Mouse (Mus musculus): ENCODE measurements around the gene Fgr. TPM values are rescaled to one million over a fixed set of nuclear protein-coding genes. Genes with fewer than 3 reads are reported as not detected.
"Not testable (repeated sequence)": the region's sequence is repeated elsewhere in the genome, so short reads cannot be mapped to it uniquely, and the experiment has no call there.

The Fgr gene
- polyA plus RNA-seq, 1 experiment from 2014 or later: 0.85 TPM

DNA sequence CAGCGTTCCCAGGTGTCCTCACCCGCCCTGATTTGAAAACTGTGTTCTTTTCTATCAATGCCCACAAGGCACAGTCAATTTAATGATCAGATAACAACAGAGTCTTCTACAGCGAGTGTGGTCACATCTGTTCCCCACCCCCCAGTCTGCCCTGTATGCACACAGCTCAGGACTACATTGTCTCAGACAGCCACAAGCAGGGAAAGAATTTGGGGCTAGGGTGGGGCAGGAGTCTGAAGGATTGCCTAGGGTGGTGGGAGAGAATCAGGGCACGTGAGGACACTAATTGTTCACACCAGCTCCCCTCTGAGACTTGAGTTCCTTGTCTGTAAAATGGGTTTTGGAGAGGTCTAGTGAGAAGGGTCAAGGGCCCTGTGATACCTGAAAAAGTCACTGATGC, 19.7 kb downstream of the Fgr start:
- ATAC-seq (ENCODE audit: low read depth): no peak
- no peak overlapping the region for H3K4me3 ChIP-seq (ENCODE audit: low read depth, low read length)
- H3K27me3 ChIP-seq (replicated peaks; ENCODE audit: control insufficient read depth, insufficient read depth, low read length): no peaks in the 10 kb centered on the region
- H3K9ac ChIP-seq (ENCODE audit: low read depth, low read length): no peak overlapping the region
- no peak for DNase-seq (ENCODE audit: low spot score)
- no peaks in the 10 kb centered on the region for H3K9me3 ChIP-seq (ENCODE audit: control insufficient read depth, low read length)
- H3K36me3 ChIP-seq (ENCODE audit: control insufficient read depth, insufficient read depth, low read length): no peaks in the 10 kb centered on the region
- 48% methylated on average over 4 of the region's 4 CpGs for WGBS
- H3K4me2 ChIP-seq (ENCODE audit: low read depth, low read length): no peak overlapping the region
- H3K4me1 ChIP-seq (ENCODE audit: control insufficient read depth, insufficient read depth, low read length): 0 out of 2 replicates have a peak, but pooled peaks cover 3% of the 10 kb centered on the region
- no peak overlapping the region for H3K27ac ChIP-seq (replicated peaks; ENCODE audit: low read depth, low read length)

DNA sequence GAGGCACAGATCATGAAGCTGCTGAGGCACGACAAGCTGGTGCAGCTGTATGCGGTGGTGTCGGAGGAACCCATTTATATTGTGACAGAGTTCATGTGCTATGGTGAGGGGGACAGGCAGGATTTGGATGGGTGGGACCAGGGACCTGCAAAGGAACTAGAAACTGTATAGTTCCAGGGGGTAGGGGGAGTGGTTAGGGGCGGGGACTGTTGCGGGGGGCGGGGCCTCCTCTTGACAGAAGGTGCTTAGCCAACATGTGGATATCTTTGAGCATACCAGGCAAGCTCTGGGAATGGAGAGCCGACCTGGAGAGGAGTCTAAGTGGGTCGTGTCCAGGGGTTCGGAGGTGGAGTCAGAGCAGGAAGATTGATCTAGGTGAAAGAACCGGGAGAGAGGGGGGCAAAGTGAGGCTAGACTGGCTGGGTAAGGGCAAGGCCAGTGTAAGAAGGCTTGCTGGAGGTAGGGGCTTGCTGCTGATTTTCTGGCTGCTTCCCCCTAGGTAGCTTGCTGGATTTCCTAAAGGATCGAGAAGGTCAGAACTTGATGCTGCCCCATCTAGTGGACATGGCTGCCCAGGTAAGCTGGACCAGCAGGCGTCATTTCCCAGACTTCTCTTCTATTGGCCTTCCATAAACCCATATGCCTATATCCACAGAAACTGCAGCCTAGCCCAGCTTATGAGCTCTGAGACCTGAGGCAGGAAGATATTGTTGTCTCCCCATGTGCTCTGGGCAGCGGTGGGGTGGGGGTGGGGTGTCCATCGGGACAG, 23.8 kb downstream of the Fgr start:
- DNase-seq (ENCODE audit: low spot score) (no peak), ATAC-seq (ENCODE audit: low read depth) (no peak)
- Histone ChIP-seq H3K4me3 (ENCODE audit: low read depth, low read length) (no peak overlapping the region), H3K9ac (ENCODE audit: low read depth, low read length) (no peak overlapping the region), H3K4me2 (ENCODE audit: low read depth, low read length) (no peak overlapping the region), H3K27me3 (replicated peaks; ENCODE audit: control insufficient read depth, insufficient read depth, low read length) (no peaks in the 10 kb centered on the region), H3K27ac (replicated peaks; ENCODE audit: low read depth, low read length) (no peak overlapping the region), H3K4me1 (ENCODE audit: control insufficient read depth, insufficient read depth, low read length) (peaks cover 8% of the 10 kb centered on the region), H3K36me3 (ENCODE audit: control insufficient read depth, insufficient read depth, low read length) (no peaks in the 10 kb centered on the region), H3K9me3 (ENCODE audit: control insufficient read depth, low read length) (no peaks in the 10 kb centered on the region)
- 48% methylated on average over 13 of the region's 14 CpGs for WGBS

DNA sequence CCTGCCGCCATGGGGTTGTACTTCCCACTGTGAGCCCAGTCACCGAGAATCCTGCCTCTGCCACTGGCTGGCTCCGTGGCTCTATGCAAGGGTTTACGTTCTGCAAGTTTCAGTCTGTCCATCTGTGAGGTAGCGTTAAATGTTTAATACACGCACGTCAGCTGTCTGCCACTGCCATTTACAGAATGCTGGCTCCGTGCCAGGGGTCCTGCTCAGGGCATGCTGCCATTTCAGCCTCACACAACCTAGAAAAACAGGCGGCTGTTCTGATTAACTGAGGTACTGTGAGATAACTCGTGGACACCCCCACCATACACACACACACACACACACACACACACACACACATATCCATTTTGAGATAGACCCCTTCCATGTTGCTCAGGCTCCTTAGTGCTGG, 29.0 kb downstream of the Fgr start:
- no peaks in the 10 kb centered on the region for H3K9me3 ChIP-seq (ENCODE audit: control insufficient read depth, low read length)
- ATAC-seq (ENCODE audit: low read depth): no peak
- WGBS: 23% methylated on average over 10 of the region's 10 CpGs
- H3K4me3 ChIP-seq (ENCODE audit: low read depth, low read length): no peak overlapping the region
- no peak overlapping the region for H3K4me2 ChIP-seq (ENCODE audit: low read depth, low read length)
- H3K36me3 ChIP-seq (ENCODE audit: control insufficient read depth, insufficient read depth, low read length): no peaks in the 10 kb centered on the region
- no peaks in the 10 kb centered on the region for H3K27me3 ChIP-seq (replicated peaks; ENCODE audit: control insufficient read depth, insufficient read depth, low read length)
- peak overlapping the region; percentile 19; the same call in 1 of the 2 replicates for H3K9ac ChIP-seq (ENCODE audit: low read depth, low read length)
- no peak overlapping the region; the same call in 1 of the 2 replicates for H3K27ac ChIP-seq (replicated peaks; ENCODE audit: low read depth, low read length)
- DNase-seq (ENCODE audit: low spot score): peak; percentile 58
- H3K4me1 ChIP-seq (ENCODE audit: control insufficient read depth, insufficient read depth, low read length): peaks cover 13% of the 10 kb centered on the region

DNA sequence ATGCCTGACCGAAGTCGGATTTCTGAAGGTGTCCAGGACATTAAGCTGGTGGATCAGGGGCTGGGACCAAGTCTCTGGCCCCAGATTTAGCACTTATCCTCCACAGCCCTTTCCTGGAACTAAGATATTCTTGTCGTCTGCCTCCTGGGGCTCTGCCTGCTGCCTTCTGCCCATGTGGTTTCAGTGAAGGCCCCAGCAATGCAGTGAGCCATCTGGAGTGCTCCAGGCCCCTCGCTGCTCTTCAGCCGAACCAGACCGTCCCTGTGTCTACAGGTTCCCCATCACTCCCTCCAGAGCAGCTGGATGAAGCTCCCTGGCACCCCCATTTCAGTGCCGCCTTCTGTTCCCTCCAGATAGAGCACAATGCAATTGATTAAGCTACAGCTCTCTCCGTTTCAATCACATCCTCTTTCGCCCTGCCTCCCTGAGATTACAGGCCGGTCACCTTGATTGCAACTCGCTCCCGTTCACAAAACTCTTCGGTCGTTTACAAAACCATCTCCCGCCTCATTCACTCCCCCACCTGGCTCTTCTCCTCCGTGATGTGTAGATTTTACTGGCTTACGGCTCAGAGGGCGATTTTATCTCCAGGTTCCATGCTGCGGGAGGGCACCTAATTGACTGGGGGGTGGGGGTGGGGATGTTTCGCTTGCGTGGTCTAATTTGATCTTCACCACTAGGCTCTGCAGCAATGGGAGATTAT, 29.6 kb downstream of the Fgr start:
- H3K27ac ChIP-seq (replicated peaks; ENCODE audit: low read depth, low read length): no peak overlapping the region; the same call in 1 of the 2 replicates
- DNase-seq (ENCODE audit: low spot score) (no peak), ATAC-seq (ENCODE audit: low read depth) (no peak)

DNA sequence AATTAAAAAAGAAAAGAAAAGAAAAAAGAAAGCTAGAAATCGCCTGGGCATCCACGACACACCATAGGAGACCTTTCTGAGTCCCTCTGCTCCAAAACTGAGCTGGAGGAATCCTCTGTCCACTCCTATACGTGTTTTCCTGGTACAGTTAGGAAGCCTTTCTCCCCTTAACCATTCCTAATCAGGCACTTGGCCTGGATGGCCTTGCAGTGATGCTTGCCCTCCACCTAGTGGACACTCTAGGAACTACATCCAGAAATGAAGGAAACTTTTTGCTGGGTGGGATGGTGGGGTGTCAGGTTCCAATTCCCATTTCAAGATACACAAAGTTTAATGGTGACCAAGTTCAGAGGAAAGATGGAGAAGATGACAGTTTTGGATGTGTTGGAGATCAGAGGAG, 31.3 kb downstream of the Fgr start:
- H3K27me3 ChIP-seq (replicated peaks; ENCODE audit: control insufficient read depth, insufficient read depth, low read length): peaks cover 8% of the 10 kb centered on the region; the same call in 1 of the 2 replicates
- no peak overlapping the region for H3K27ac ChIP-seq (replicated peaks; ENCODE audit: low read depth, low read length)
- H3K4me1 ChIP-seq (ENCODE audit: control insufficient read depth, insufficient read depth, low read length): peaks cover 13% of the 10 kb centered on the region
- DNase-seq (ENCODE audit: low spot score) (peak; percentile 85), ATAC-seq (ENCODE audit: low read depth) (peak; percentile 57)
- 8% methylated on average over 3 of the region's 3 CpGs for WGBS
- H3K4me3 ChIP-seq (ENCODE audit: low read depth, low read length): no peak overlapping the region
- no peaks in the 10 kb centered on the region for H3K36me3 ChIP-seq (ENCODE audit: control insufficient read depth, insufficient read depth, low read length)
- H3K4me2 ChIP-seq (ENCODE audit: low read depth, low read length): no peak overlapping the region
- no peaks in the 10 kb centered on the region for H3K9me3 ChIP-seq (ENCODE audit: control insufficient read depth, low read length)
- no peak overlapping the region for H3K9ac ChIP-seq (ENCODE audit: low read depth, low read length)

More for the DNA sequence above, 29.6 kb downstream of the Fgr start:
- Histone ChIP-seq H3K4me2 (ENCODE audit: low read depth, low read length) (no peak overlapping the region), H3K27me3 (replicated peaks; ENCODE audit: control insufficient read depth, insufficient read depth, low read length) (no peaks in the 10 kb centered on the region), H3K4me3 (ENCODE audit: low read depth, low read length) (no peak overlapping the region), H3K36me3 (ENCODE audit: control insufficient read depth, insufficient read depth, low read length) (no peaks in the 10 kb centered on the region), H3K9me3 (ENCODE audit: control insufficient read depth, low read length) (no peaks in the 10 kb centered on the region), H3K9ac (ENCODE audit: low read depth, low read length) (no peak overlapping the region; the same call in 1 of the 2 replicates), H3K4me1 (ENCODE audit: control insufficient read depth, insufficient read depth, low read length) (peaks cover 13% of the 10 kb centered on the region)
- WGBS: 43% methylated on average over 21 of the region's 21 CpGs

DNA sequence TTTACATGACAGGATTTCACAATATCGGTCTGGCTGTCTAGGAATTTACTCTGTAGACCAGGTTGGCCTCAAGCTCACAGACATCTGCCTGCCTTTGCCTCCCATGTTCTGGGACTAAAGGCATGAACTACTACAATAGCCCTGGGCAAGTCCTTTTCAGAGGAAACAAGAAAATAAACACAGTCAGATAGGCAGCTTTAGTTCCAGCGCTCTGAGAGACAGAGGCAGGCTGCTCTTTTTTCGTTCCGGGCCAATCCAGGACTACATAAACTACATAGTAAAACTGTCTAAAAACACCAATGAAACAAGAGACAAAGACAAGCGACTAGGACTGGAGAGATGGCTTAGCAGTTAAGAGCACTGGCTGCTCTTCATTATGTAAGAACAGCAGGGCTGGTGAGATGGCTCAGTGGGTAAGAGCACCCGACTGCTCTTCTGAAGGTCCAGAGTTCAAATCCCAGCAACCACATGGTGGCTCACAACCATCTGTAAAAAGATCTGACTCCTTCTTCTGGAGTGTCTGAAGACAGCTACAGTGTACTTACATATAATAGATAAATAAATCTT, 32.1 kb downstream of the Fgr start:
- not testable (repeated sequence) for H3K9me3 ChIP-seq (ENCODE audit: control insufficient read depth, low read length); DNase-seq (ENCODE audit: low spot score); H3K27me3 ChIP-seq (replicated peaks; ENCODE audit: control insufficient read depth, insufficient read depth, low read length); H3K4me2 ChIP-seq (ENCODE audit: low read depth, low read length); H3K36me3 ChIP-seq (ENCODE audit: control insufficient read depth, insufficient read depth, low read length); H3K4me3 ChIP-seq (ENCODE audit: low read depth, low read length); ATAC-seq (ENCODE audit: low read depth); H3K9ac ChIP-seq (ENCODE audit: low read depth, low read length); H3K27ac ChIP-seq (replicated peaks; ENCODE audit: low read depth, low read length)
- 53% methylated on average over 6 of the region's 6 CpGs for WGBS
- H3K4me1 ChIP-seq (ENCODE audit: control insufficient read depth, insufficient read depth, low read length): peaks cover 17% of the 10 kb centered on the region

DNA sequence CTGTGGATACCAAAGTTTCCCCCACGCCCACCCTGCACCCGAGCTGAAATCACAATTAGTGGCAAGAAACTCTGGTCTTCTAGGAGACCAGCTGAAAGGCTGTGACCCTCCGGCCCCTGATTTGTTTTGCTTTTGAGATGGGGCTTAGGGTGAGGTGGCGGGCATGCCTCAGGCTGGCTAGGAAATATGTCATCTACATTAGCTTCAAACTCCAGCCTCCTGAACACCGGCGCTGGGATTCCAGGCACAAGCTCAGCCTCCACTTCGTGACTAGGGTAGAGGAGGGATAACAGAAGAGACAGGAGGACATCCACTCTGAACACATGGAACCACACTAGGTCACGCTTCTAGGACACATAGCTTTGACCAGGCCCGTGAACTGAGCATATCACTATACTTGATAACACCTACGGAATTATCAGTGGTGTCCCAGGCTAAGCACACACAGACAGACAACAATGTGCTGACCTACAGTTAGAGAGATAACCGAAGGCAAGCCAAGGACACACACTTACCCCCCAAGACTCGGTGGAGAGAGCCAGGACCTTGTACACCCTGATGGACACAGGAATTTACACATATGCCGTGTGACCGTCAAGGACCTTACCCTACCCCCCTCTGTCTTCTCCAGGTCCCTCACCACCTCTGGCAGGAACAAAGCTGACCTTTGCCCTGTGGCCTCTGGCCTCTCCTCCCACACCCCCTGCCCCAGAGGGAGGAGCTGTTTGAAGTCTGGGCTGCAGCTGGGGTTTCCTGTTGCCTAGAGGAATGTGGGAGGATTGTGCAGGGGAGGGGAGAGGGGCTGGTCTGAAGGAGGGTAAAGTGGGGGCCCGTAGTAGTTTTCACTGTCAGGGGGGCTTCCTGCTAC, 33.9 kb downstream of the Fgr start:
- ATAC-seq (ENCODE audit: low read depth) (no peak), DNase-seq (ENCODE audit: low spot score) (no peak)
- Histone ChIP-seq H3K27me3 (replicated peaks; ENCODE audit: control insufficient read depth, insufficient read depth, low read length) (peaks cover 9% of the 10 kb centered on the region; the same call in 1 of the 2 replicates), H3K4me3 (ENCODE audit: low read depth, low read length) (no peak overlapping the region), H3K4me2 (ENCODE audit: low read depth, low read length) (no peak overlapping the region), H3K4me1 (ENCODE audit: control insufficient read depth, insufficient read depth, low read length) (peaks cover 12% of the 10 kb centered on the region), H3K9ac (ENCODE audit: low read depth, low read length) (no peak overlapping the region), H3K27ac (replicated peaks; ENCODE audit: low read depth, low read length) (no peak overlapping the region), H3K9me3 (ENCODE audit: control insufficient read depth, low read length) (no peaks in the 10 kb centered on the region), H3K36me3 (ENCODE audit: control insufficient read depth, insufficient read depth, low read length) (no peaks in the 10 kb centered on the region)
- whole genome bisulfite sequencing: 24% methylated on average over 15 of the region's 15 CpGs

DNA sequence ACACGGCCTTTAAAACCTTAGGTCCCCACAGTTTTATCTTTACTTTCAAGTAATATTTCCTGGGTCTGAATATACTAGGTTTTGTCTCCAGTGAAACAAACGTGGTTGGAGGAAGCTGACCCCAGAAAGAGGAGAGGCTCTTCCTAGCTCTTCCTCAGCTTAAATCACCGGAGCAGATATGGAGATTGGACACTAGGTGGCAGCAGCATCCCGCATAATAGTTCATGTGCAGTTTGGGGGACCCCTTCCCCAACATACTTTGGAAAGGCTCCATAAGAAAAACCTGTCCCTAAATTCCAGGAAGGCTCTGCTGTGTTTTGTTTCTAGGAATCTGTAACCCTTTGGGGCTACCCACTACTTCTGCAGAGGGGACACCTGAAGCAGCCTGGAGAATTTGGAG, 35.2 kb downstream of the Fgr start:
- ATAC-seq (ENCODE audit: low read depth): no peak
- H3K9ac ChIP-seq (ENCODE audit: low read depth, low read length): no peak overlapping the region
- WGBS: under 1% methylated on average over 4 of the region's 4 CpGs

More for the DNA sequence above, 35.2 kb downstream of the Fgr start:
- Histone ChIP-seq H3K36me3 (ENCODE audit: control insufficient read depth, insufficient read depth, low read length) (no peaks in the 10 kb centered on the region), H3K4me2 (ENCODE audit: low read depth, low read length) (no peak overlapping the region), H3K27me3 (replicated peaks; ENCODE audit: control insufficient read depth, insufficient read depth, low read length) (peaks cover 9% of the 10 kb centered on the region; the same call in 1 of the 2 replicates), H3K4me1 (ENCODE audit: control insufficient read depth, insufficient read depth, low read length) (peaks cover 13% of the 10 kb centered on the region), H3K9me3 (ENCODE audit: control insufficient read depth, low read length) (no peaks in the 10 kb centered on the region), H3K4me3 (ENCODE audit: low read depth, low read length) (no peak overlapping the region), H3K27ac (replicated peaks; ENCODE audit: low read depth, low read length) (no peak overlapping the region)
- DNase-seq (ENCODE audit: low spot score): peak; percentile 62

Measured in embryonic facial prominence, embryonic 14.5 days (tissue).